Comparison of ENCODE assay signal across 20 mouse cellular contexts in genomic region chr1:97630146-97630545, GRCm38 (mm10). TPM values are rescaled to one million over a fixed set of nuclear protein-coding genes. Genes with fewer than 3 reads are reported as not detected.
A peak's percentile ranks its signal among the peaks of the same experiment; 100 is the strongest.
DNase-seq lines count a peak whose midpoint lies in the region; ATAC-seq and TF ChIP-seq lines count a peak whose summit lies in the region.
"Had no signal": no experiment of that assay in that cellular context is flagged by ENCODE, and none has a peak within 500 bp of the region (broad histone marks: within the 10 kb centered on the region; RNA-seq: fewer than 3 reads in every experiment).

No protein-coding gene starts in this region.

- TF ChIP-seq POLR2A in cerebellum, adult 2 months (IDR thresholded peaks at IDR 0.05; ENCODE audit: borderline replicate concordance, insufficient read depth, low read length), result no peak

- H3K9ac ChIP-seq in neural tube, embryonic 14.5 days (replicated peaks; ENCODE audit: low read depth, low read length), result no peak overlapping the region
- H3K9ac ChIP-seq in midbrain, embryonic 11.5 days (ENCODE audit: low read length), result no peak overlapping the region
- H3K9ac ChIP-seq: hindbrain, embryonic 15.5 days; limb, embryonic 13.5 days; liver, embryonic 15.5 days; neural tube, embryonic 12.5 days had no signal

- no peak for DNase-seq in cerebellum, adult 2 months
- DNase-seq in cerebellum, postnatal 10 days, result no peak
- no peak for DNase-seq in neural tube, embryonic 10.5 days (ENCODE audit: extremely low spot score, low spot score)
- DNase-seq in midbrain, embryonic 11.5 days (ENCODE audit: low spot score, missing footprints), result no peak
- peak; percentile 74 for DNase-seq in telencephalon, adult 2 months (ENCODE audit: low read depth, low spot score)
- no peak for DNase-seq in ovary, postnatal 14 days (ENCODE audit: low spot score)
- no peak for DNase-seq in embryo, embryonic 10.5 days (ENCODE audit: low spot score)
- DNase-seq: cerebellum, adult 18-20 months; embryo, embryonic 11 days; heart, adult 18-20 months; kidney, adult 2 months; kidney, postnatal 36 days; lung, postnatal 14 days; right cerebral cortex, adult 18-20 months; thymus, postnatal 25 days had no signal

- peak; percentile 26; the same call in 1 of the 2 replicates for ATAC-seq in neural tube, embryonic 14.5 days (ENCODE audit: low read depth)
- peak; percentile 74 for ATAC-seq in midbrain, embryonic 11.5 days (ENCODE audit: low FRiP score)

- H3K4me3 ChIP-seq in cerebellum, adult 2 months (replicated peaks; ENCODE audit: insufficient read depth, low read depth, low read length), result no peak overlapping the region
- no peak overlapping the region for H3K4me3 ChIP-seq in neural tube, embryonic 14.5 days (ENCODE audit: low read depth, low read length)
- H3K4me3 ChIP-seq in midbrain, embryonic 11.5 days (ENCODE audit: low read depth, low read length), result no peak overlapping the region
- H3K4me3 ChIP-seq: hindbrain, embryonic 15.5 days; limb, embryonic 13.5 days; liver, embryonic 15.5 days; neural tube, embryonic 12.5 days had no signal

- WGBS in cerebellum, adult 2 months, result 81% methylated on average over 5 of the region's 5 CpGs
- WGBS in neural tube, embryonic 14.5 days, result 50% methylated on average over 5 of the region's 5 CpGs
- 63% methylated on average over 5 of the region's 5 CpGs for WGBS in midbrain, embryonic 11.5 days

- H3K27me3 ChIP-seq in cerebellum, adult 2 months (ENCODE audit: control insufficient read depth, insufficient read depth, low read length), result no peaks in the 10 kb centered on the region
- no peaks in the 10 kb centered on the region for H3K27me3 ChIP-seq in neural tube, embryonic 14.5 days (ENCODE audit: control insufficient read depth, insufficient read depth, low read length)
- no peaks in the 10 kb centered on the region for H3K27me3 ChIP-seq in midbrain, embryonic 11.5 days (ENCODE audit: control insufficient read depth, insufficient read depth, low read length)
- H3K27me3 ChIP-seq: hindbrain, embryonic 15.5 days; limb, embryonic 13.5 days; liver, embryonic 15.5 days; neural tube, embryonic 12.5 days had no signal

- H3K9me3 ChIP-seq in neural tube, embryonic 14.5 days (ENCODE audit: control insufficient read depth, low read length), result no peaks in the 10 kb centered on the region
- no peaks in the 10 kb centered on the region for H3K9me3 ChIP-seq in midbrain, embryonic 11.5 days (ENCODE audit: control insufficient read depth, low read length)
- H3K9me3 ChIP-seq: hindbrain, embryonic 15.5 days; limb, embryonic 13.5 days; liver, embryonic 15.5 days; neural tube, embryonic 12.5 days had no signal

- H3K4me2 ChIP-seq in neural tube, embryonic 14.5 days (ENCODE audit: low read depth, low read length), result no peak overlapping the region
- no peak overlapping the region for H3K4me2 ChIP-seq in midbrain, embryonic 11.5 days
- H3K4me2 ChIP-seq: hindbrain, embryonic 15.5 days; limb, embryonic 13.5 days; liver, embryonic 15.5 days; neural tube, embryonic 12.5 days had no signal

- no peak for TF ChIP-seq CTCF in cerebellum, adult 2 months (IDR thresholded peaks at IDR 0.05; ENCODE audit: borderline replicate concordance, insufficient read depth, low read depth, low read length)

- H3K36me3 ChIP-seq in neural tube, embryonic 14.5 days (ENCODE audit: control insufficient read depth, insufficient read depth, low read length), result no peaks in the 10 kb centered on the region
- no peaks in the 10 kb centered on the region for H3K36me3 ChIP-seq in midbrain, embryonic 11.5 days (ENCODE audit: control insufficient read depth, insufficient read depth, low read length)
- H3K36me3 ChIP-seq: hindbrain, embryonic 15.5 days; limb, embryonic 13.5 days; neural tube, embryonic 12.5 days had no signal

- H3K27ac ChIP-seq in cerebellum, adult 2 months (ENCODE audit: insufficient read depth, low read length), result peak overlapping the region; percentile 53; the same call in 1 of the 2 replicates
- H3K27ac ChIP-seq in neural tube, embryonic 14.5 days (ENCODE audit: low read depth, low read length), result no peak overlapping the region
- H3K27ac ChIP-seq in midbrain, embryonic 11.5 days (ENCODE audit: low read depth, low read length), result peak overlapping the region; percentile 51; the same call in 1 of the 2 replicates
- H3K27ac ChIP-seq: hindbrain, embryonic 15.5 days; limb, embryonic 13.5 days; liver, embryonic 15.5 days; neural tube, embryonic 12.5 days had no signal

- no peaks in the 10 kb centered on the region for H3K4me1 ChIP-seq in cerebellum, adult 2 months (ENCODE audit: control insufficient read depth, insufficient read depth, low read length)
- no peaks in the 10 kb centered on the region; the same call in 1 of the 2 replicates for H3K4me1 ChIP-seq in neural tube, embryonic 14.5 days (ENCODE audit: control insufficient read depth, insufficient read depth, low read length)
- peaks cover 12% of the 10 kb centered on the region; the same call in 1 of the 2 replicates for H3K4me1 ChIP-seq in midbrain, embryonic 11.5 days (ENCODE audit: control insufficient read depth, insufficient read depth, low read length)
- H3K4me1 ChIP-seq: limb, embryonic 13.5 days; neural tube, embryonic 12.5 days had no signal

RNA-seq across cellular contexts. Expression of gene D1Ertd622e, which starts 31.7 kb away (rescaled TPM):
- polyA plus RNA-seq in cerebellum, adult 2 months (2012; rRNA removed), result 45.0 and 49.7 TPM in 2 replicates
- polyA plus RNA-seq in neural tube, embryonic 14.5 days (2014; fragmentation: Nextera tagmentation; extraction: Ambion mirVana), result 62.2 and 66.7 TPM in 2 replicates
- polyA plus RNA-seq in midbrain, embryonic 11.5 days (2014; fragmentation: Nextera tagmentation; extraction: Ambion mirVana), result 55.5 and 59.3 TPM in 2 replicates
